Mouse (Mus musculus): ENCODE results near the gene Natd1.
A peak's percentile ranks its signal among the peaks of the same experiment; 100 is the strongest.

The Natd1 gene

GRCm38 (mm10) chr11:60931869-60932481 lies 17.4 kb upstream of the Natd1 start, which contains the start of gene Map2k3:
Gene Map2k3, plus strand, starts transcription at chr11:60932033.
- DNase-seq (ENCODE audit: low read depth, low spot score): peak; percentile 89

GRCm38 (mm10) chr11:60931282-60931868 lies 16.8 kb upstream of the Natd1 start:
- DNase-seq (ENCODE audit: low read depth, low spot score): no peak

- DNase-seq (ENCODE audit: low read depth, low spot score): no peak
Measured at GRCm38 (mm10) chr11:60930724-60931281, 16.3 kb upstream of the Natd1 start.

- DNase-seq (ENCODE audit: low read depth, low spot score): peak; percentile 90
Measured at GRCm38 (mm10) chr11:60927264-60927663, 12.7 kb upstream of the Natd1 start.

GRCm38 (mm10) chr11:60924981-60925380 lies 10.4 kb upstream of the Natd1 start:
- DNase-seq (ENCODE audit: low read depth, low spot score): no peak

- DNase-seq (ENCODE audit: low read depth, low spot score): no peak
Measured at GRCm38 (mm10) chr11:60924498-60924897, 9.9 kb upstream of the Natd1 start.

- no peak for DNase-seq (ENCODE audit: low read depth, low spot score)
Measured at GRCm38 (mm10) chr11:60922964-60923363, 8.4 kb upstream of the Natd1 start.

- DNase-seq (ENCODE audit: low read depth, low spot score): no peak
Measured at GRCm38 (mm10) chr11:60922195-60922594, 7.6 kb upstream of the Natd1 start.

- no peak for DNase-seq (ENCODE audit: low read depth, low spot score)
Measured at GRCm38 (mm10) chr11:60920021-60920420, 5.5 kb upstream of the Natd1 start.

GRCm38 (mm10) chr11:60915201-60915600 lies 651 bp upstream of the Natd1 start:
- no peak for DNase-seq (ENCODE audit: low read depth, low spot score)

- peak; percentile 86 for DNase-seq (ENCODE audit: low read depth, low spot score)
Measured at GRCm38 (mm10) chr11:60913301-60914196, 1.0 kb downstream of the Natd1 start.

- no peak for DNase-seq (ENCODE audit: low read depth, low spot score)
Measured at GRCm38 (mm10) chr11:60912525-60912973, 2.0 kb downstream of the Natd1 start.

- DNase-seq (ENCODE audit: low read depth, low spot score): no peak
Measured at GRCm38 (mm10) chr11:60909626-60910025, 4.9 kb downstream of the Natd1 start.

GRCm38 (mm10) chr11:60908073-60908472 lies 6.5 kb downstream of the Natd1 start:
- DNase-seq (ENCODE audit: low read depth, low spot score): no peak

- no peak for DNase-seq (ENCODE audit: low read depth, low spot score)
Measured at GRCm38 (mm10) chr11:60906449-60906848, 8.1 kb downstream of the Natd1 start.

GRCm38 (mm10) chr11:60905407-60906120 lies 9.0 kb downstream of the Natd1 start:
- no peak for DNase-seq (ENCODE audit: low read depth, low spot score)

- no peak for DNase-seq (ENCODE audit: low read depth, low spot score)
Measured at GRCm38 (mm10) chr11:60903661-60904061, 10.9 kb downstream of the Natd1 start.

- DNase-seq (ENCODE audit: low read depth, low spot score): no peak
Measured at GRCm38 (mm10) chr11:60902486-60902885, 12.1 kb downstream of the Natd1 start.

- no peak for DNase-seq (ENCODE audit: low read depth, low spot score)
Measured at GRCm38 (mm10) chr11:60902001-60902400, 12.5 kb downstream of the Natd1 start.

- peak; percentile 56 for DNase-seq (ENCODE audit: low read depth, low spot score)
Measured at GRCm38 (mm10) chr11:60895915-60896314, 18.6 kb downstream of the Natd1 start.

GRCm38 (mm10) chr11:60890744-60891143 lies 23.8 kb downstream of the Natd1 start:
- DNase-seq (ENCODE audit: low read depth, low spot score): no peak

All from embryo, embryonic 11.5 days (tissue).